Mouse (Mus musculus) kidney, adult 2 months (tissue): Measurements from ENCODE around the gene Scp2.

ENCODE experiments used
- CTCF ChIP-seq: fragments of 200-500 bp; conservative IDR thresholded peaks from 2 replicates; pipeline ENCODE4 v1.5.1; 2011; ENCODE audit warnings: low read depth, mild to moderate bottlenecking, control low read depth, low read length, moderate library complexity, mixed read lengths; ENCODE audit not compliant: insufficient read depth, insufficient read length
- POLR2A ChIP-seq: fragments of 200-500 bp; IDR thresholded peaks from one replicate; pipeline ENCODE4 v1.6.1; 2011; ENCODE audit warnings: low read depth, low read length, control low read depth

DNA sequence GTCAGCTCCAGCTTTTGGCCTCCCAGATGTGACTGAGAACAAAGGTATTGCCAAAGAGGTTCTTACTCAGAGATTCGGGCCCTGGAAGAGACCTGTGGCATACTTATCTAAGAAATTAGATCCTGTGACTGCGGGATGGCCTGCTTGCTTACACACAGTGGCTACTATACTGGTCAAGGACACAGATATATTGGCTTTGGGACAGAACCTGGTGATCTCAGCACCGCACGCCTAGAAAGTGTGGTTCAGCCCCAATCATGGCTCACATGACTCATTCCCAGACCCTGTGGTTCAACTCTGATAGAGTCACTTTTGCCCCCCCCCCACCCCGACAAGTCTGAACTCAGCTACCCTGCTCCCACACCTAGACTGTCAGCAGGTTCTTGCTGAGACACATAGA lies 7.9 kb downstream of the Scp2 start:
- TF ChIP-seq CTCF (no peak), POLR2A (no peak)
